Mouse (Mus musculus) spleen, embryonic (tissue): ENCODE measurements at regions not wholly inside any gene's neighbourhood (a gene's known extent, or its start where the extent isn't known, plus 50 kb on each side); places are given as distances from the start of the nearest gene placed in this dataset.

ENCODE experiments used
- CTCF ChIA-PET: fragments of 350-600 bp; sonication (Branson Sonifier 250); formaldehyde crosslinking; loops from one replicate; lab custom pipeline; 2022; lab: Charles Lee

GRCm38 (mm10) chr12:27283964-27284363, 58.4 kb downstream of the Sox11 start:
- CTCF ChIA-PET, result interaction anchor here (0.6 kb wide), 1 partner anchor 29 kb away, joined by 4 read pairs; no protein-coding TSS in a partner anchor

DNA sequence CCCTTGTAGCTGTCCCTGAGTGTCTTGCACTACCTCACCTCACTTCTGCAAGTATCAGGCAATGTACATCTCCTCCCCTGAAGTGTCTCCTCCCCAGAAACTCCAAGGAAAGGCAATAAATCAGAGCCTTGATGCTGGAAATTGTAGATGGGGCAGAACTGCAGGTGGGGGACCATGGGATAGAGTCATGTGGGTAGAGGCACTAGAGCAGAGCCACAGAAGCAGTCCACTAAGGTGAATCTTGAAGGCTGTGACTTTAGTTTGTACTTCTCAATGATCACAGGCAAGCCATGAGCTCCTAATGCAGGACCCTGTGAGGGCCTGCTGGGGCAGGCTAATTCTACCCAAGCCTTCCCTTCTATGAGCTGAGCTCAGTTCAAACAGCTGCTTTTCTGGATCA, 80.4 kb downstream of the Sox11 start:
- CTCF ChIA-PET, result interaction anchor here (0.7 kb wide), 1 partner anchor 558 kb away, joined by 3 read pairs; no protein-coding TSS in a partner anchor

DNA sequence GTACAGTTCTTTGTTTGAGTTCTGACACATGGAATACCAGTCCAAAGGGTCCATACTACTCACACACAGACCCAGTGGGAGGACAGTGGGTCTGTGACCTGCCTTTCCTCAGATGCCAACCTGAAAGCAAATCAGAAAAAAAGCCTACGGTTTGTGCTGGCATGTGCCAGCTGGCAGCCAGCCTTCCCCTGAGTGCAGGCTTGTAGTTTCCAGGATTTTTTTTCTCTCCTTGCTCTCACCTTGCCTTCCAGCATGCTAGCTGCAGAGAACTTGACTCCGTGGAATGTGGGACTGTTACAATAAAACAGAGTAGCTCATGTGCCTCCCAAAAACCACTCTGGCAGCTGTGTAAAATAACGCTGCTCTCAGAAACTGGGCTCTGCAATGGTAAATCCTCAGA, 88.2 kb downstream of the Sox11 start:
- CTCF ChIA-PET, result no interaction called here

DNA sequence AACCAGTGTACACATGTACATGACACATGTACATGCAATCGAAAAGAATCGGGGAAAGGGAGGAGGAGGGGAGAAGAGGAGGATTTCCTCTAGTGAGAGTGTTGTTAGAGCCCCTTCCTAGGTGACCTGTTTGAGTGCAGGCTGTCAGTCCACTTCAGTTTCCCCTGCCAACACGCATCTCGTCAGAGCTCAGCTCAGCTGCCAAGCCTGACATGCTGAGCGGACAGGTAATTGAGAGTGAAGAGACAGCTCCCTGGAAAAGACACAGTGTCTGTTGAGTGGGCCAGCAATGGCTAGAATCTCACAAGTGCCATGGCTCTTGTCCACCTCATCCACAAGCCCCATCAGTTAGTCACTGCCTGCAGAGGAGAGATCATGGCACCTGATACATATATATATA, 90.9 kb downstream of the Sox11 start:
- CTCF ChIA-PET, result no interaction called here

DNA sequence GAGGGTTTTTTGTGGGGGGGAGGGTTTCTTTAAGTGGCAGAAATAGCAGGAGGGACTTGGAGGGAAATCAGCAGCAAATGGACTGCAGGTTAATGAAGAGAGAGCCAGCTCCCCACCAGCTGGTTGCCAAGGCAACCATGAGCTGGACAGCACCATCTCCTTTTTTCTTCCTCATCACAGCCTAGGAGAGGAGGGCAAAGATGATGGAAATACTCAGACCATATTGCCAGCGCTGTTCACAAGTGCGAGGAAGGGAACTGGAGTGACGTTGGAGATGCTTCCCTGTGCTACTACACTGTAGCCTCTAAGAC, 93.9 kb downstream of the Sox11 start:
- CTCF ChIA-PET, result no interaction called here

DNA sequence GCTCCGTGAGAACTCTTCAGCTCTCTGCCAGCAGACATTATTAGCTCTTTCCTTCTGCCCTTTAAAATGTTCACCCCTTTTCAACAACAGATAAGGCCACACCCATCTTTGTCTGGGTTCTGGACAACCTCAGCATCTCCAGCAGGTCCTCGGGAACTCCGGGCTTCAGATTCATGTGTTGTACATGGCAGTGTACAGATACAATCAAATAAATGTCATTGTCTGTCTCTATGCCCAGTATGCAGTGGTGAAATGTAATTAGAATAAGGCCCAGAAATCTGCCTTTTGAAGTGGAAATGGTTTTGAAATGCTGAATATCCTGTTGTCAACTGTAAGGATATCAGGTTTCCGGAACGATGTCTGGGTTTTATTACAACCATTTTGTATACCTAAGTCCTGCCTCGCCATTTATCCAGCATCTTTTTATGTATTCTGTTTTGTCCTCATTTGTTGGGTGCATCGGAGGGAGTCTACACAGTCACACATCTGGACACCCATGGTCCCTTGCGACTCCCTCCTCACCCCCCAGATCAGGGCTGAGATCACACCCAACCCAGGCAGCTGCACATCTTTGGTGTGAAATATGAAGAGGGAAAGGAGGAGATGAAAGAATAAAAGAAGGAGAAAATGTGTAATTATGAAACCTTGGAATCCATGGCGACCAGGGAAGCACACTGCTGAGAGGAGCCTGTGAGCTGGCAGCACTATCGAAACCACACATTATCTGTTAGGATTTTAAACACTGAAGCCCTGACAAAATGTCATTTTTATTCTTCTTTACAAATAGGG, 94.4 kb downstream of the Sox11 start:
- CTCF ChIA-PET, result no interaction called here

- CTCF ChIA-PET, result no interaction called here
Observed at GRCm38 (mm10) chr12:27235748-27236147, 106.6 kb downstream of the Sox11 start.

DNA sequence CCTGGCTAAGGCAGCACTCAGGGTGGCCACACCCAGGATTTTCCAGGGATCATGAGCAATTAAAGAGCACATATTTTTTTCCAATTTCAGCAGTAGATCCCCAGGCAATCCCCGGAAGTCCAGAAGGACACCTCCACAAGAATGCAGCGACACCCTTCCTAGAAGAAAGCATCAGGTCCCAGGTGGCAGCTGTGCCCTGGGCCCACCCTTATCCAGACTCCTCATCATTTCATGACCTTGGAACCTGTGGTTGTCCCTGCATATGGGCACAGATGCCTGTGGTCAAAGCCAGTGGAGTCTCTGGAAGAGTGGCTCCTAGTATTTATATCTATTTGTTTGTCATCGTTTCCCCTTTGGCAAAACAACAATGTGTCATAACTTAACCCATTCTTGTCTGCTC, 120.8 kb downstream of the Sox11 start:
- CTCF ChIA-PET, result no interaction called here

DNA sequence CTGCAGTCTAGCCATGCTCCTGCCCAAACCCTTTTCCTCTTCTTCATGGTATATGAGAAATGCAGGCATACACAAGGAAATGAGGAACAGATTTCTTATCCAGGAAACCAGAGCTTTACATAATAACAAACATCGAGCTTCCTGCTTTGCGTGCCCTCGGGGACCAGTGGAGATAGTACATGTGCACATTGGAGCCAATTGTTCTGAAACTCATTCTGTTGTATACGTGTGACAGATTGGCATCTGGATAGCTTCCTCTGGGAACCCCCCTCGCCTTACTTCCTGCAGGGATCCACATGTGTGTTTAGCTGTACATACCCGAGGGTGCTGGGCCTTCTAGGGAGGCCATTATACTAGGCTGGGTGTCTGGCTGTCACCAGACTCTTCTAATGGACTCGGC, 141.2 kb downstream of the Sox11 start:
- CTCF ChIA-PET, result no interaction called here

DNA sequence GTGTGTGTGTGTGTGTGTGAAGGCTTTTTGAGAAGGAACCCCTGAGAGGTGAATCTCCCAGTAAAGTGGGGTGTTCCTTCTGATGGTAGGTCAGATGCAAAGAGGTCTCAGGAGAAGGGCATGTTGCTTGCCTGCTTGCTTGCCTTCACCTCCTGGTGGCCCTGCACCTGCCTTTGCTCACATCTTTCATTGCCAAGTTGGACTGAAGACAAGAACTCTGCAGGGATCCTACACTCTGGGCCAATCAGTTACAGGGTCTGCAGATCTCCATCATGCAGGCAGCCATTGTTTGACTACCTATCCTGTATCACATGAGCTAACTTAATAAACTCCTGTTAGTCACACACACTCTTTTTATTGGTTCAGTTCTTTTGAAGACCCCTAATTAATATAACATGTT, 148.4 kb downstream of the Sox11 start:
- CTCF ChIA-PET, result no interaction called here

- CTCF ChIA-PET, result no interaction called here
Observed at GRCm38 (mm10) chr12:27191916-27192315, 150.5 kb downstream of the Sox11 start.

DNA sequence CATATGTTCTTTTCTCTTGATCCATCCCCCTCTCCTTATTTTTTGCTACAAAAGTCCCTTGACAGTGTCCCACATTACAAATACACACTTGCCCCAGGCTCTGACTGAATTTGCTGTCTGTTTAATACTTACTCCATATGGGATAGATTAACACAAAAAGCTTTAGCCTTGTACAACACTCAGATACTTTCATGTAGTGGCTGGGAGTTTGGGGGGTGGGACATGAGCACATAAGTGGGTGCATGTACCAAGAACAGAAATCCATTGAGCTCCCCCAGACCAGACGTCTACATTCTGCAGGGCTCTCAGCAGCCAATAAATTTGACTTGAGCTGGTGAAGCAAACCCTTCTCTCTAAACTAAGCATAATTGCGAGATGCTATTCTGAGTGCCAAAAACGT, 154.9 kb downstream of the Sox11 start:
- CTCF ChIA-PET, result no interaction called here

GRCm38 (mm10) chr12:27182397-27183375, 159.7 kb downstream of the Sox11 start:
- CTCF ChIA-PET, result no interaction called here

GRCm38 (mm10) chr12:27173561-27173960, 168.8 kb downstream of the Sox11 start:
- CTCF ChIA-PET, result no interaction called here

DNA sequence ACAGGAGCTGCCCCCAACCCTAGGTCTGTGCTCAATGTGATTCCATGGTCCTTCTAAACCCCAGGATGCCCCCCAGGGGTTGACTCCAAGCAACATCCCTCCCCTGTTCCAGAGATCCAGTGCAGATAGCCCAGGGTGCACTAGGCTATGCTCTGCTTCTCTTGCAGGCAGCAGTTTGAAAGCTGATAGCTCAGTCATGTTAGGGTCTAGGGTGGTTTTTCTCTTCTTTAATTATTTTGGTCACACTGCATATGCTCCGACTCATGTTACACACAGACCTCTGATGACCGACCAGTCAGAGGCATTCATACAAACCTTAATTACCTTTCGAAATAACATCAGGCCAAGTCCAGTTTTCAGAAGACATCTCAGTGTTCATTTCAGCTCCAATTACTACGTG, 169.2 kb downstream of the Sox11 start:
- CTCF ChIA-PET, result no interaction called here

DNA sequence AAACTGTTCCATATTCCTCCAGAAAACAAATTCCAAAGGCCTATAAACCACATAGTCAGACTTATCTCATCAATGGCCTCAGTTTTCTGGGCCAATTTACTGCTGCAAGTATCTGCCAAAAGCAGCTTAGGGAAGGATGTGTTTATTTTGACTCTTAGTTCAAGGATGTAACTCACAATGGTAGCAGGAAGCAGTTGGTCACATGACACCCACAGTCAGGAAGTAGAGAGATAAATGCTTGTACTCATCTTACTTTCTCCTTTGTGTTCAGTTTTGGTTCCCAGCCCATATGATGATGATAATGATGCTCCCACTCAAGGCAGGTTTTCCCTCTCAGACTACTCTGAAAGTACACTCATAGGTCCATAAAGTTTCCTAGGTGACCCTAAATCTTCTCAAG, 170.8 kb downstream of the Sox11 start:
- CTCF ChIA-PET, result no interaction called here

GRCm38 (mm10) chr12:27164920-27165504, 177.4 kb downstream of the Sox11 start:
- CTCF ChIA-PET, result no interaction called here

GRCm38 (mm10) chr12:27160063-27160686, 182.2 kb downstream of the Sox11 start:
- CTCF ChIA-PET, result no interaction called here

GRCm38 (mm10) chr12:27159416-27160062, 182.8 kb downstream of the Sox11 start:
- CTCF ChIA-PET, result no interaction called here

GRCm38 (mm10) chr12:27150871-27151853, 191.2 kb downstream of the Sox11 start:
- CTCF ChIA-PET, result no interaction called here
